Mouse (Mus musculus): ENCODE data around the gene Creb5.

GRCm38 (mm10) chr6:53319543-53320325 lies 32.7 kb downstream of the Creb5 start:
- no peak for TF ChIP-seq ZC3H11A (IDR thresholded peaks at IDR 0.05; ENCODE audit: borderline replicate concordance, low read depth, low read length)
- no peak for TF ChIP-seq CHD2 (IDR thresholded peaks at IDR 0.05; ENCODE audit: low read depth, low read length)
- TF ChIP-seq HCFC1 (IDR thresholded peaks at IDR 0.05; ENCODE audit: borderline replicate concordance, insufficient read depth, low read length) = no peak
- no peak for TF ChIP-seq ZNF384 (IDR thresholded peaks at IDR 0.05; ENCODE audit: low read depth, low read length)
- TF ChIP-seq MAFK (IDR thresholded peaks at IDR 0.05; ENCODE audit: insufficient read depth, low read depth, low read length) = no peak
